Mouse (Mus musculus): ENCODE results near the gene Gabrd. TPM values are rescaled to one million over a fixed set of nuclear protein-coding genes. Genes with fewer than 3 reads are reported as not detected.

The Gabrd gene
- total and polyA plus RNA-seq, 3 experiments = 0.08 TPM; not detected in 2

DNA sequence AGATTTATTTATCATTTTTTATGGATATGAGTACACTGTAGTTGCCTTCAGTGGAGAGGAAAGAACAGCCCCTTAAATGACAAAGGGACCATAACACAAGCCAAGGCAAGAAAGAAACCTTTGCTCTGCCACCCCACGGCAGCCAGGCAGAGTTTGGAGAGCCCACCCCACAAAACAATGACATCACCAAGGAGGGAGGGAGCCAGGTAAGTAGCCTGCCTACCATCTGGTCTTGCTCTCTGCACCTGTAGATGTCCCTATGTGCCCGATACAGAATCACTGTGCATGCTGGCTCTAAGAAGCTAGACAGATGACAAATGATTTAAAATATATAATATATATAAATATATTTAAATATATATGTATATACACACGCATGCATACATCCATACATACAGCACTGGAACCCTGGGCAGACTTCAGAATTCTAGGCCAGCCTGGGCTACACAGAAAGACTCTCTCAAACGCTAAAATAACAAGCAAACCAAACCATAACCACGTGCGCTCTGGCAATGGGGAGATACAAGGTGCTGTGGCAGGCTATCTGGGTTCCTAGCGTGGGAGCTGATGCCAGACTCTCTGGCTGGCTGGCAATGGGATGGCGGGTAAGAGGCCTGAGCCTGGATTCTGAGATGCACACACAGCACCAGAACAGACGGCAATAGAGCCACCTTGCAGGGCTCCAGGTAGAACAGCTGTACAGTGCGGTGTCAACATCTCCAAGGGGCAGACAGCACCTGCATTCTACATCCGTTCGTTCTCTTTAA, 61.4 kb downstream of the Gabrd start:
- Histone ChIP-seq H3K79me2 (replicated peaks; ENCODE audit: control insufficient read depth, extremely low read depth, insufficient read depth, poor library complexity, severe bottlenecking) (no peaks in the 10 kb centered on the region), H3K9me3 (replicated peaks; ENCODE audit: low read length) (no peaks in the 10 kb centered on the region), H3K9ac (ENCODE audit: insufficient read depth, low read depth) (no peak overlapping the region), H3K27ac (ENCODE audit: insufficient read depth, low read depth) (no peak overlapping the region), H3K4me3 (replicated peaks in 1 of 3; ENCODE audit: low read depth in 2 of 3, low read length in 2 of 3, poor library complexity in 1 of 3) (no peak overlapping the region), H3K4me2 (ENCODE audit: insufficient read depth, low read depth, poor library complexity, severe bottlenecking) (no peak overlapping the region), H3K4me1 (ENCODE audit: control insufficient read depth in 1 of 2, insufficient read depth in 2 of 2) (no peaks in the 10 kb centered on the region), H3K36me3 (replicated peaks in 1 of 2; ENCODE audit: control insufficient read depth in 1 of 2, insufficient read depth in 1 of 2, low read length in 1 of 2) (no peaks in the 10 kb centered on the region), H3K27me3 (replicated peaks) (peaks cover 67% of the 10 kb centered on the region)
- in situ Hi-C loops (cut with MboI; ENCODE audit: low pct_ligation_motif_present, low pct_unique_long_range_greater_than_20kb, low sequenced_read_pairs) = no loop called here
- DNase-seq (ENCODE audit: extremely low read depth) = no peak
- dilution Hi-C loops (cut with MboI; ENCODE audit: extremely low pct_ligation_motif_present, extremely low pct_unique_long_range_greater_than_20kb, low sequenced_read_pairs) = no loop called here
- TF ChIP-seq MYC (IDR thresholded peaks at IDR 0.05; ENCODE audit: low read depth, low read length) (no peak), ZNF384 (IDR thresholded peaks at IDR 0.05; ENCODE audit: low read depth, low read length) (no peak), TCF12 (IDR thresholded peaks at IDR 0.05; ENCODE audit: low read depth, low read length) (no peak), MAZ (IDR thresholded peaks at IDR 0.05; ENCODE audit: low read depth, low read length) (no peak), JUN (IDR thresholded peaks at IDR 0.05; ENCODE audit: insufficient read depth, low read depth, low read length) (no peak), PAX5 (IDR thresholded peaks at IDR 0.05; ENCODE audit: low read length) (no peak), MAX (IDR thresholded peaks at IDR 0.05; ENCODE audit: low read length) (no peak), CHD2 (IDR thresholded peaks at IDR 0.05; ENCODE audit: low read length) (no peak), MXI1 (IDR thresholded peaks at IDR 0.05; ENCODE audit: low read depth, low read length) (no peak)

Other genes starting within 250 kb of the Gabrd start
- gene Ski, start 175.5 kb downstream of the Gabrd start, total RNA-seq (2012; rRNA removed) = 9.9 and 10.1 TPM in 2 replicates
- 3.3 and 4.1 TPM in 2 replicates for gene Ski, start 175.5 kb downstream of the Gabrd start, total RNA-seq (2014; rRNA removed)
- 14.1 and 17.9 TPM in 2 replicates for gene Ski, start 175.5 kb downstream of the Gabrd start, polyA plus RNA-seq (2012; ENCODE audit: insufficient read length, low read depth)
- gene Faap20, start 148.3 kb downstream of the Gabrd start, total RNA-seq (2012; rRNA removed) = 42.1 and 45.0 TPM in 2 replicates
- 24.1 and 31.0 TPM in 2 replicates for gene Faap20, start 148.3 kb downstream of the Gabrd start, total RNA-seq (2014; rRNA removed)
- gene Faap20, start 148.3 kb downstream of the Gabrd start, polyA plus RNA-seq (2012; ENCODE audit: insufficient read length, low read depth) = 35.7 and 36.4 TPM in 2 replicates
- gene Prkcz, start 36.8 kb downstream of the Gabrd start, total RNA-seq (2012; rRNA removed) = 8.4 and 11.8 TPM in 2 replicates
- gene Prkcz, start 36.8 kb downstream of the Gabrd start, total RNA-seq (2014; rRNA removed) = 0.16 TPM in 1 of 2 replicates, not detected in the other
- gene Prkcz, start 36.8 kb downstream of the Gabrd start, polyA plus RNA-seq (2012; ENCODE audit: insufficient read length, low read depth) = 1.6 and 2.5 TPM in 2 replicates
- 8.5 and 8.6 TPM in 2 replicates for gene Cfap74, start 11.1 kb upstream of the Gabrd start, total RNA-seq (2012; rRNA removed)
- 4.7 and 5.2 TPM in 2 replicates for gene Cfap74, start 11.1 kb upstream of the Gabrd start, total RNA-seq (2014; rRNA removed)
- 4.7 and 6.2 TPM in 2 replicates for gene Cfap74, start 11.1 kb upstream of the Gabrd start, polyA plus RNA-seq (2012; ENCODE audit: insufficient read length, low read depth)
- 0.13 and 0.59 TPM in 2 replicates for gene Tmem52, start 71.0 kb upstream of the Gabrd start, total RNA-seq (2012; rRNA removed)
- gene Tmem52, start 71.0 kb upstream of the Gabrd start, total RNA-seq (2014; rRNA removed) = not detected in 2 replicates
- gene Tmem52, start 71.0 kb upstream of the Gabrd start, polyA plus RNA-seq (2012; ENCODE audit: insufficient read length, low read depth) = 0.34 TPM in 1 of 2 replicates, not detected in the other
- 106 and 134 TPM in 2 replicates for gene Gnb1, start 93.2 kb upstream of the Gabrd start, total RNA-seq (2012; rRNA removed)
- 72.8 and 88.0 TPM in 2 replicates for gene Gnb1, start 93.2 kb upstream of the Gabrd start, total RNA-seq (2014; rRNA removed)
- gene Gnb1, start 93.2 kb upstream of the Gabrd start, polyA plus RNA-seq (2012; ENCODE audit: insufficient read length, low read depth) = 407 and 450 TPM in 2 replicates
- gene Nadk, start 164.3 kb upstream of the Gabrd start, total RNA-seq (2012; rRNA removed) = 138 and 162 TPM in 2 replicates
- 193 and 204 TPM in 2 replicates for gene Nadk, start 164.3 kb upstream of the Gabrd start, total RNA-seq (2014; rRNA removed)
- 199 and 212 TPM in 2 replicates for gene Nadk, start 164.3 kb upstream of the Gabrd start, polyA plus RNA-seq (2012; ENCODE audit: insufficient read length, low read depth)
- 14.2 and 14.6 TPM in 2 replicates for gene Slc35e2, start 203.3 kb upstream of the Gabrd start, total RNA-seq (2012; rRNA removed)
- 9.9 and 10.4 TPM in 2 replicates for gene Slc35e2, start 203.3 kb upstream of the Gabrd start, total RNA-seq (2014; rRNA removed)
- gene Slc35e2, start 203.3 kb upstream of the Gabrd start, polyA plus RNA-seq (2012; ENCODE audit: insufficient read length, low read depth) = 6.2 and 8.2 TPM in 2 replicates
- gene Cdk11b, start 226.7 kb upstream of the Gabrd start, total RNA-seq (2012; rRNA removed) = 26.6 and 32.5 TPM in 2 replicates
- 13.0 and 15.6 TPM in 2 replicates for gene Cdk11b, start 226.7 kb upstream of the Gabrd start, total RNA-seq (2014; rRNA removed)
- gene Cdk11b, start 226.7 kb upstream of the Gabrd start, polyA plus RNA-seq (2012; ENCODE audit: insufficient read length, low read depth) = 82.0 and 106 TPM in 2 replicates
- gene Gm10563, start 247.3 kb upstream of the Gabrd start, total RNA-seq (2012; rRNA removed) = not detected in 2 replicates
- not detected in 2 replicates for gene Gm10563, start 247.3 kb upstream of the Gabrd start, total RNA-seq (2014; rRNA removed)
- gene Gm10563, start 247.3 kb upstream of the Gabrd start, polyA plus RNA-seq (2012; ENCODE audit: insufficient read length, low read depth) = not detected in 2 replicates

All from CH12.LX (cell line).